Mouse (Mus musculus) stomach, postnatal 0 days (tissue): ENCODE measurements around the gene Hbb-bh1.

Source experiments
- CTCF ChIP-seq: IDR thresholded peaks from 2 replicates; pipeline ENCODE4 v1.5.1; 2016; ENCODE audit warnings: antibody characterized with exemption, low read depth, mild to moderate bottlenecking, moderate library complexity
- EP300 ChIP-seq: optimal IDR thresholded peaks from 2 replicates; pipeline ENCODE3; 2016; ENCODE audit warnings: antibody characterized with exemption

GRCm38 (mm10) chr7:103860855-103861254 lies 17.9 kb upstream of the Hbb-bh1 start:
- TF ChIP-seq CTCF (no peak), EP300 (no peak)
